Mouse (Mus musculus): ENCODE data around the gene Gm42742.

Gene Gm42742

GRCm38 (mm10) chr7:127003620-127004019 is 17.3 kb downstream of the Gm42742 start:
- DNase-seq (ENCODE audit: low spot score in 2 of 2), result no peak

- no peak for DNase-seq (ENCODE audit: low spot score in 2 of 2)
Measured at GRCm38 (mm10) chr7:126999568-126999967, 21.3 kb downstream of the Gm42742 start.

- DNase-seq (ENCODE audit: low spot score in 2 of 2), result no peak
Measured at GRCm38 (mm10) chr7:126996449-126996848, 24.4 kb downstream of the Gm42742 start.

- DNase-seq (ENCODE audit: low spot score in 2 of 2), result no peak
Measured at GRCm38 (mm10) chr7:126988816-126989215, 32.1 kb downstream of the Gm42742 start.

GRCm38 (mm10) chr7:126986319-126986718 is 34.6 kb downstream of the Gm42742 start:
- peak in 1 of 2 experiments; percentile 57 for DNase-seq (ENCODE audit: low spot score in 2 of 2)

- DNase-seq (ENCODE audit: low spot score in 2 of 2), result no peak
Measured at GRCm38 (mm10) chr7:126984667-126985444, 36.0 kb downstream of the Gm42742 start.

GRCm38 (mm10) chr7:126983113-126983512 is 37.8 kb downstream of the Gm42742 start:
- DNase-seq (ENCODE audit: low spot score in 2 of 2), result no peak

- no peak for DNase-seq (ENCODE audit: low spot score in 2 of 2)
Measured at GRCm38 (mm10) chr7:126982054-126982453, 38.8 kb downstream of the Gm42742 start.

GRCm38 (mm10) chr7:126981601-126982000 is 39.3 kb downstream of the Gm42742 start:
- no peak for DNase-seq (ENCODE audit: low spot score in 2 of 2)

GRCm38 (mm10) chr7:126978841-126979240 is 42.1 kb downstream of the Gm42742 start:
- DNase-seq (ENCODE audit: low spot score in 2 of 2), result no peak

GRCm38 (mm10) chr7:126976878-126977459 is 43.9 kb downstream of the Gm42742 start:
- DNase-seq (ENCODE audit: low spot score in 2 of 2), result no peak

GRCm38 (mm10) chr7:126975950-126976866 is 44.7 kb downstream of the Gm42742 start, which contains the start of gene Cdiptos:
TSS of gene Cdiptos (minus strand) at chr7:126976098.
- DNase-seq (ENCODE audit: low spot score in 2 of 2), result peak; percentile 97 to 98

- DNase-seq (ENCODE audit: low spot score in 2 of 2), result no peak
Measured at GRCm38 (mm10) chr7:126975893-126975949, 45.2 kb downstream of the Gm42742 start, which contains the start of gene Cdipt. TSS of gene Cdipt (plus strand) at chr7:126975914.

- no peak for DNase-seq (ENCODE audit: low spot score in 2 of 2)
Measured at GRCm38 (mm10) chr7:126975493-126975892, 45.4 kb downstream of the Gm42742 start.

GRCm38 (mm10) chr7:126967361-126967760 is 53.5 kb downstream of the Gm42742 start:
- DNase-seq (ENCODE audit: low spot score in 2 of 2), result no peak

- DNase-seq (ENCODE audit: low spot score in 2 of 2), result no peak
Measured at GRCm38 (mm10) chr7:126965568-126965967, 55.3 kb downstream of the Gm42742 start.
